In the genomic region with DNA sequence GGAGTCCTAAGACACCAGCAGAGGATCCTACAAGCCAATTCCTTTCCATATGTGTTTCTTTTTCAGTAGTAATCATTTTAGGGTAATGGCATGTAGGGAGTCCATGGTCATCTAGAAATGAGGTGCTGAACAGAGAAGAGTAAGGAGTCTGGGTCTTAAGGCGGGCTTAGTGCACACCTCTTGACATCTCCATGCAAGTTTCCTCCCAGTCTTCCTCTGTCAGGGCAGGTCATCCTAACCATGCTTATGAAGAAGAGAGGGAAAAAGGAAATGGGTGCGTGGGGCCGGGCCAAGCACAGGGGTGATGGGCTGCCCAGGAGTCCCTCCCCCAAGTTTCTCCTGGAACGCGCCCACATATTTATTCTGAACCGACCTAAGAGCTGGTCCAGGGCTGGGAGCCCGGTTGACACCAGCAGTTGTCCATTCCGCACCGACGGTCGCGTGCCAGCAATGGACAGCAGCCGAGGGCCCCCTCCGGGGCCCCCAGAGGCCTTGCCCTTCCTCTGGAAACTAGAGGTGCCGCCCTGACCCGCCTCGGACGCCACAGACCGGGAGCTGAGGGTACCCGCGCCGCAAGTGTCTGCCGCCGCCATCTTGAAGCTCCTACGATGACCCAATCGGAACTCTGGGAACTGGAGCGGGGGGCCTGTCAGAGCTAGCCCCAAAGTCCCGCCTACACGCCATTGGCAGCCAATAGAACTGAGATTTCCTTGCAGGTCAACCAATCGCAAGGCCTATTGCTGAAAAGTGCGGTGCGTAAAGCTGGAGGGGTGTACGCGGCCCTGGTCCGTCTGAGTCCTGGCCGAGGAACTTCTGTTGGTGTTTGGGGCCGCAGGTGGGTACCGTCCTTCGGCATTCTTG, we compare ENCODE assay signal across 8 mouse cellular contexts. TPM values are rescaled to one million over a fixed set of nuclear protein-coding genes. Genes with fewer than 3 reads are reported as not detected.
DNase-seq lines count a peak whose midpoint lies in the region; ATAC-seq and TF ChIP-seq lines count a peak whose summit lies in the region.

A gene (minus strand): TSS at position 669 of the 861 bp plus-strand sequence.
A gene (plus strand): TSS at position 743 of the 861 bp plus-strand sequence.

- peak within 1 kb of the TSS; percentile 83 for H3K4me3 ChIP-seq in hindbrain, embryonic 13.5 days

- peak; percentile 90 for DNase-seq in Patski (ENCODE audit: low read depth, low spot score)
- DNase-seq in cerebellum, postnatal 14 days, result peak; percentile 98
- DNase-seq in frontal cortex, postnatal 14 days (ENCODE audit: low spot score in 2 of 2), result peak; percentile 95 to 97
- peak; percentile 90 to 93 for DNase-seq in layer of hippocampus, postnatal 25 days (ENCODE audit: extremely low spot score in 1 of 2, low spot score in 1 of 2)
- peak; percentile 98 for DNase-seq in lung, postnatal 25 days (ENCODE audit: low spot score)
- peak; percentile 99 for DNase-seq in retina, embryonic 14.5 days (ENCODE audit: low spot score)
- DNase-seq in thymus, postnatal 4 days, result peak; percentile 95

- H3K36me3 ChIP-seq in hindbrain, embryonic 13.5 days, result 0 out of 2 replicates have a peak, but pooled peaks cover 3% of the 10 kb centered on the region

- CTCF ChIA-PET in Patski (lab: Charles Lee), result no interaction called here

- H3K27ac ChIP-seq in hindbrain, embryonic 13.5 days, result peak within 1 kb of the TSS; percentile 75

- peak within 1 kb of the TSS; percentile 86 for H3K9ac ChIP-seq in hindbrain, embryonic 13.5 days

- WGBS in hindbrain, embryonic 13.5 days, result under 1% methylated on average over 39 of the region's 39 CpGs

- H3K4me2 ChIP-seq in hindbrain, embryonic 13.5 days, result peak within 1 kb of the TSS; percentile 76

- ATAC-seq in Patski, result peak; percentile 100
- ATAC-seq in hindbrain, embryonic 13.5 days (ENCODE audit: low FRiP score), result peak; percentile 100

- no peaks in the 10 kb centered on the region for H3K27me3 ChIP-seq in Patski
- no peaks in the 10 kb centered on the region for H3K27me3 ChIP-seq in hindbrain, embryonic 13.5 days

- no peak for TF ChIP-seq CTCF in Patski (IDR thresholded peaks at IDR 0.05)

- in situ Hi-C loops in Patski (cut with MboI; ENCODE audit: low pct_unique_long_range_greater_than_20kb), result no loop called here

- peaks cover 9% of the 10 kb centered on the region for H3K4me1 ChIP-seq in hindbrain, embryonic 13.5 days (replicated peaks)

- POLR2A ChIA-PET in Patski (lab: Charles Lee), result interaction anchor here (1.1 kb wide), 1 partner anchor 10 kb away, joined by 3 read pairs; no protein-coding TSS in a partner anchor

- H3K9me3 ChIP-seq in hindbrain, embryonic 13.5 days, result no peaks in the 10 kb centered on the region

RNA-seq across cellular contexts. Expression of the first gene that starts in this region (rescaled TPM):
- polyA plus RNA-seq in Patski (2021), result 13.5 TPM
- polyA plus RNA-seq in hindbrain, embryonic 13.5 days (2015; fragmentation: Nextera tagmentation; extraction: Ambion mirVana), result 37.5 and 43.0 TPM in 2 replicates
- total RNA-seq in layer of hippocampus, postnatal 25 days (2021), result 10 to 100 TPM; 20.7 to 21.7 TPM

RNA-seq across cellular contexts. Expression of the second gene that starts in this region (rescaled TPM):
- polyA plus RNA-seq in Patski (2021), result 33.0 TPM
- 106 and 115 TPM in 2 replicates for polyA plus RNA-seq in hindbrain, embryonic 13.5 days (2015; fragmentation: Nextera tagmentation; extraction: Ambion mirVana)
- 10 to 100 TPM; 28.2 to 33.6 TPM for total RNA-seq in layer of hippocampus, postnatal 25 days (2021)

Comparison
In these comparisons a context has a peak if more than half of its experiments do, and no peak if none do; other contexts are left out.
1. Peak in every context shown above with its lines: DNase-seq, ATAC-seq, H3K4me3 ChIP-seq and H3K27ac ChIP-seq.